Mouse (Mus musculus): ENCODE measurements at regions not wholly inside any gene's neighbourhood (a gene's known extent, or its start where the extent isn't known, plus 50 kb on each side); places are given as distances from the start of the nearest gene placed in this dataset.

DNA sequence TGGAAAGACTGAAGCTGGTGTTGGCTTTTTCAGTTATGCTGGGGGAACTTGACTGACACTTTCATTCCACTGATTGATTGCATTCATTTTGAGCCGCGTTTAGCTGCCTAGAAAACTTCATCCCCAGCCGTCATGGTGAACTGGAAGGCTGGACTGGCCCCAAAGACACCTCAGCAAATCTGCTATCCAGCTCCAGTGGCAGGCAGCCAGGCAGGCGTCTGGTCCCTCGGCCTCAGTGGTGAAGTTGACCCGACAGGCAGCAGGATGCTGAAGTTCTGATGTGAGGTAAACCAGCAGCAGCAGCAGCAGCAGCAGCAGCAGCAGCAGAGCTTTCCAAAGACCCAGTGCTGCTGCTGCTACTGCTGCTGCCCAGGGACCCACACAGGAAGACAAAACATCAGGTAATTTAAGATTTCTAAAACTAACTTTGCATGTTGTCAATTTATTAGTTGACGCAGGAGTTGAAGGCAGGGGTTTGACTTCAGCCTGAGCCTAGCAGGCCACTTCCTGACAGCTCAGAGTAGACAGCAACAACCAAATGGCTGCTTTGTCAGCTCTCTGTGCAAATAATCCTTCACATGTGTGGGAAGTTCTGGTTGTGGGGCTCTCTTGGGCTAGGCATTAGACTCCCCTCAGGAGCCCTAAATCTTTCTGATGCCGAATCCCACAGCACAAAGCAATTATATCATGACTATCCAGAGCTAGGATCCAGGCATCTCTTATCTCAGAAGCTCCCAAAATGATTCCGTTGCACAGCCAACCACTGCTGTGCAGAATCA lies 200.4 kb upstream of the Nhs start:
- intact Hi-C loops (cut with DNase I) = no loop called here

DNA sequence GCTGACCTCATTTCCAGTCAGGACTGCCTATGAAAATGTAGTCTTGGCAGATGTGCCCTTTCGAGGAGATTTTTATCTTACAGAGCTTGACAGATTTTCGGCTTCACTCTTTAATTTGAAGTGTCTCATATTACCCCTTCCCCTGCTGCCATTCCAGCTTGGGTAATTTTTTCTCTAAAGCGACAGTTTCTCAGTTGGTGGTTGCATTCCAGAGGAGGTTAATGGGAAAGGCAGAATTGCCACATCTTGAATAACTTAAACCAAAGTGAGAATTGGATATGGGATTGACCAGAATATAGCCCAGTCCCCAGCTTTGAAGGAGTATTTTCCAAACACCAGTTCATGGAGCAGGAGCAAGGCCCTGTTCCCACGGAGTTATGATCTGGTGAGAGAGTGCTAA lies 188.8 kb upstream of the Nhs start:
- intact Hi-C loops (cut with DNase I) = no loop called here

DNA sequence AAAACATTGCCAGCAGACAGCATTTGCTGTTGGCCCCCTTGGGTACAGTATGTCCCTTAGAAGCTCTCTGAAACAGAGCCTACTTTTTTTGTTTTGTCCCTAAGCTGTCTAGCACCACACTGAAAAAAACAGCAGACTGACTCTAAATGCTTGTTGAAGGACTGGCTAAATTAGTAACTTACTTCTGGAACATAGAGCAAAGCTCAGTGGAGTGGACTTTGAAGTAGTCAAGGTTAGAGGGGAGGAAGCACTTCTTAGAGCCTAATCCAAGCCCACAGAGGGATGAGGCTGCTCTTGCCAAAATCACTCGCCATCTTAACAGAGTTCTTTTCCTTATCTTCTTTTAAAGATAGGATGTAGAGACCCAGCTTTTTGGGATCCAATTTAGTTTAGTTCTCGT lies 188.4 kb upstream of the Nhs start:
- intact Hi-C loops (cut with DNase I) = no loop called here

DNA sequence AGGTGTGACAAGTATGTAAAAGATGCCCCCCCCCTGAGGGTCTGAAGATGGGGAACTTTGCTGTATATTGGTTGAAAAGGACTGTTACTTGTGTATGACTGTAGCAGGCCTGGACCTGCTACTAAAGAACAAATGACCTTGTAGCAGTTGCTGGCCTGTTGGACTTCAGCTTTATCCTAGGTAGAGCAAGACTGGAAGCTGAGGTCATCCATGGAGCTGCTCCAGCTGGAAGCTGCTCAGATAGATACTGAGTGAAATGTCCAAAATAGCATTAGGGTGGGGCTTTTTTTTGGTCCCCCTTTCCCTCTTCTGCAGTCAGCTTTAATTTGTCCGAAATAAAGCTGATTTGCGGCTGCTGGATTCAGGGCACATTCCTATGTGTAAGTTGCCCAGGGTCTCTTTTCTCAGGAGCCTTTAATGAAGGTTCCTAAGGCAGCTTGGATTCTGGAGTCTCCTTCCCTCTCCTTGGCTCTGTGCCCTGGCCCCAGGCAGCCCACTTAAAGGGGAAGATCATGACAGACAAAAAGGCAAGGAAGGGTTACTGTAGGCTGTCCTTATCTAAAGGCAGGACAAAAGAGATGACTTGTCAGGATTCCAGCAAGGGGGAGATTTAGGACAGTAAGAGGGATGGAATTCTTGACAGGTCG lies 186.1 kb upstream of the Nhs start:
- intact Hi-C loops (cut with DNase I) = no loop called here

DNA sequence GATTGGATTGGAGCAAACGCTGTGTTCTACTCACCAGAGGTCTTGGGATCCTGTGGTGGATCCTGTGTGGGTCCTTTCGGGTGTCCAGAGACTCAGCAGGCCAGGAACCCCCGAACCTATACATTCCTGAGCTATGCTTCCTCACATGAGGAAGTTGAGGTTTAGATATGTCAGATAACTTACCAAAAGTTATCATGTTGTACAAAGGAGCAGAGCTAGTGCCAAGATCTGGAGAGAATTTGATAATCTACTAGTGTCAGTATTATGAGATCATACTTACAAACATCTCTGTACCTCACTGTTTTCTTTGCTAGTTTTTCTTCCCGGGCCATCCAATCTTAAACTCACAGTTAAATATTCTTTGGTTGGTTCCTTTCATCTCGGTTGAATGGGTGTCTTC lies 172.6 kb upstream of the Nhs start:
- intact Hi-C loops (cut with DNase I) = no loop called here

DNA sequence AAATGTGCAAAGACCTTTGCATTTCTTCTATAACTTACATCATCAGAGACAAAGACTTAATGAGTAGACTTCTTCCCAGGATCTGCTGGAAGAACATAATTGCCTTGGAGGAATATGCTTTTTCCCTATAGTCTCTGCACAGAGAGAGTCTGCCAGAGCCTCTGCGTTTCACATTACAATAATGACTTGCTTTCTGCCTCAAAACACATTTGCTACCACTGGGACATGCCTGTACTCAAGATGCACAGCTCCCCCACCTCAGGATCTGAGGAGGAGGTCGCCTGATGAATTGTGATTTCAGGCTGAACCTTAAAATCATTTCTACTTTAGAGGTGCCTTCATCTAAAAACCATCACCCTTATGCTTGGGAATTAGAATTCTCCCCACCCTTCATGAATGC lies 148.1 kb upstream of the Nhs start:
- intact Hi-C loops (cut with DNase I) = no loop called here

DNA sequence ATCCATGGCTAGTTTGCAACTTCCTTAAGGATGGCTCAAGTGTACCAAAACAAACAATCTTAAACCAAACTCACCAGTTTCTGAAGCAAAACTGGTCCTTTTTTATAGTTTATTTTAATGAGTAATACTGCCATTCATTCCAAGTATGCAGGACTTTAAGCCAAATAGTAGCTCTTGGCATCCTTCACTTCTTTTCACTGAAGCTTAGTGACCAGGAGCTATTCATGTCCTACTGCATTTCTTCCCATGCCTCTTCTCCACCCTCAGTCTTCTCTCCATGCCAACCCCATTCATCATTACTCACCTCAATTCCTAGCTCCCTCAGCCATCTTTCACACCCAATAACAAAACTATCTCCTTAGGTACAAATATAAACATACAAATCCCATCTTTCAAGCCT lies 144.6 kb upstream of the Nhs start:
- intact Hi-C loops (cut with DNase I) = no loop called here

DNA sequence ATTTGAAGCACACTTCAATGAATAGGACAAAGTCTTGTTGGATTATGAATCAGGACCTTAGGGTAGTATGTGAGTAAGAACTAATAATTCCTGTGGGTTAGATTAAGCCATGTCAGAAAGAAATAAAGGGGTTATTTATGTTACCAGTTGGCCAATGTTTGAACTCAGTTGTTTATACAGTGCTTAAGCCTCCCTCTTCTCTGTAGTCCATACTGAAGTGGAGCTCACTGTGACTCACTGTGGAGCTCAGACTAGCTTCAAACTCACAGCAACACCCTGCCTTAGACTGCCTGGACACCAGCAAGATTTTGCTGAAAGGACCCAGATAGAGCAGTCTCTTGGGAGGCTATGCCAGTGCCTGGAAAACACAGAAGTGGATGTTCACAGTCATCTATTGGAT lies 143.3 kb upstream of the Nhs start:
- intact Hi-C loops (cut with DNase I) = no loop called here

DNA sequence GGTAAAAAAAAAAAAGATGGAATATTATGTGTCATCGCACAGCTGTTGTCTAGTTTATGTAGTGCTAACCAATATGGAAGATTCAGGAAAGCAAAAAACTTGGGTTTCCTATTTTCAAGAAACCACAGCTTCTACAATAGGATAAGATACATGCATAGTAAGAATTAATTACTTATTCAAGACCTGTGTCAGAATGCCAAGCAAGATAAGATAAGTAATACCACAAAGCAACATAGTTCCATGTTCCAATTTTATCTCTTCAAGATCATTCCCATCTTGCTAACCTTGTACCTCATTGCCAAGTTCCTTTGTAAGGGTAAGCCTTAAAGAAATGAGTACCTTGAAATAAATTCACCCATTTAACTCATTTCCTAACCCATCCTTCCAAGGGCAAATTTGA lies 131.7 kb upstream of the Nhs start:
- intact Hi-C loops (cut with DNase I) = no loop called here

DNA sequence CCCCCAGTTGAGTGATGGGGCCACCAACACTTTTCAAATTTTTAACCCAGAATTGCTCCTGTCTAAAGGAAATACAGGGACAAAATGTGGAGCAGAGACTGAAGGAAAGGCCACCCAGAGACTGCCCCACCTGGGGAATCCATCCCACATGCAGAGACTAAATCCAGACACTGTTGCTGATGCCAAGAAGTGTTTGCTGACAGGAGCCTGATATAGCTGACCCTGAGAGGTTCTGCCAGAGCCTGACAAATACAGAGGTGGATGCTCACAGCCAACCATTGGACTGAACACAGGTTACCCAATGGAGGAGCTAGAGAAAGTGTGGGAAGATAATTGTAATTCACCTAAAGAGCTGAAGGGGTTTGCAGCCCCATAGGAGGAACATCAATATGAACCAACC lies 126.6 kb upstream of the Nhs start:
- intact Hi-C loops (cut with DNase I) = loop anchor here (10.0 kb wide), 1 partner anchor 169 kb away; no protein-coding TSS in a partner anchor

DNA sequence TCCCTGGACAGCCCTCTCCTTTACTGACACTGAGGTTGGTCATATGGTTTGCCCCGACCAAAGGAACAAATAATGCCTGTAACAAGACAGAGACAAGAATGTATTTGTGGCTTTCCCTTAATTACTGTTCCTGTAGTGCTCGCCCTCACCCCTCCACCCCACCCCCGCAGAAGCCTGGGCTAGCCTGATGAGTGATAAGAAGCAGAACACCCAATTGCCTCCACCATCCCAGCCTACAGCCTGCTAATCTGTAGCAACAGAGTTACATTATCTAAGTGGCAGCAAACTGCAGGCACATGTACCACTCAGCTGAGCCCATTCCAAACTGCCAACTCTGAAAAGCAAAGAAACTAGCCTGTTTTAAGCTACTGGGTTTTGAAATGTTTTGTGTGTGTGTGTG lies 124.7 kb upstream of the Nhs start:
- intact Hi-C loops (cut with DNase I) = loop anchor here (5.0 to 10.0 kb wide), 2 partner anchors 122 to 171 kb away; no protein-coding TSS in a partner anchor

DNA sequence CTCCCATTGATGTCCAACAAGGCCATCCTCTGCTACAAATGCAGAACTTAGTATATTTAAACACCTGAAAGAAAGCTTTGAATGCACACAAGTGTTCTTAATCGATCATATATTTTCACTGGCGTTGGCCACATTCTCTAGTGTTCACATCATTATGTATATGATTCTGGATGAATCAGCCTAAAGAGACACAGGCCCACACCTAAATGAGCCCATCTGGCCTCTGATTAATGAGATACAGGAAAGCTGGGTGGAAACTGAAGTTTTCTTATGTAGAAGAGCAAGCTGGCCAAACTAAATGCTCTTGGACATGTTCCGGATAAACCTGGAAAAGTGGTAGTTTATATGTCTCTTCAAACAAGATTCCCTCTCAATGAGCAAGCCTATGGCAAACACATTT lies 123.2 kb upstream of the Nhs start:
- intact Hi-C loops (cut with DNase I) = loop anchor here (5.0 to 10.0 kb wide), 2 partner anchors 120 to 172 kb away; no protein-coding TSS in a partner anchor

DNA sequence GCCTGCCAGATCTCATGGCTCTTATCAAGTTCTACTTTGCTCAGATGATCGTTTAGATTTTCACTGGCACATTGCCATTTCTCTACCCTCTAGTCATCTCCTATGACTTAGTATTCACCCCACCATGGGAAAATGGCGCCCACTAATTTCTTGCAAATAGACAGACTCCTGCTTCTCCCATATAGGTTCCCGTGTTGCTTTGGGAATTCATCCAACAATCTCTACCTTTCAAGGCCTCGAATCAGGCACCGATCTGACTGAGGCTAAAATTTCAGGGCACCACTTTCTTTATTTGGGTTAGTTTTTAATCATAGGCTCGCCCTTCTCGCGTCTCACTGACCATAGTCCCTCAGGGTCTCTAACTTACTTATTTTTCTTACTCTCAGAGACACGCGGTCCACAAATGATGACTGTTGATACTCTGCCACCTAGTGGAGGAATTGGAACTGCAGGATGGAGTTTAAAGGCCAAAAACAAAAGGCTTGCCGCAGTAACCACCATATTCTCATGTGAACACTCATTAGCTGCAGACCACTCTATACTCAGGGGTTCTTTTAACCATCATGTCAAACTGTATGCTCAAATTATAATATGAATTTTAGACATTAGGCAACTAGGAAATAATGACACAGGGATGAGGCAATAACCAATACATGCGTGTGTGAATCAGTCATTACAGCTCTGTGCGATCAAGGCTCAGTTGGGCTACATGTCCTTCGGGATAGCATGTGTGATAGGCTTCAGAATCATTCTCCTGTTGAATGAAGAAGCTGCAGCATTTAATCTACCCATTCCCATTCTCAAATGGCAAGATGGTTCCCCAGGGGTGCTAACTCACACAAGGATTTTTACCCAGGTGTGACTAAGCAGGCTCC lies 119.5 kb upstream of the Nhs start:
- intact Hi-C loops (cut with DNase I) = loop anchor here (2.0 to 10.0 kb wide), 2 partner anchors 312 to 404 kb away; no protein-coding TSS in a partner anchor

DNA sequence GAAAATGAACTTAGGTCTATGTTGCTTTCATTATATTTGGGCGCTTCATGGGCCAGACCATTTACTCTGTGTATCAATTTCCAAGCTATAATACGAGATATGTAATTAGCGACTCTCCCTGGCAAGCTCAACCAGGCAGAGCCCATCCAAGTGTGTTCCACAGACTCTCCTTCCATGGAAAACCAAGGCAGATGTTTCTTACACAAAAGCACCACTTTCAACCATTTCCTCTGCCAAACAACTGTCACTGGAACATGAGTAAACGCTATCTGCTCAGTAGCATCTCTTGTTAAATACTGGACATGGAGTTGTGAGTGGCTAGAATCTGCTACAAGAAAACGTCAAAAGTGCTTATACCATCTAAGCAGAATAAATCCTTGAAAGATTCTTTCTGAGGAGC lies 115.1 kb upstream of the Nhs start:
- intact Hi-C loops (cut with DNase I) = loop anchor here (10.0 kb wide), 1 partner anchor 400 kb away; no protein-coding TSS in a partner anchor

DNA sequence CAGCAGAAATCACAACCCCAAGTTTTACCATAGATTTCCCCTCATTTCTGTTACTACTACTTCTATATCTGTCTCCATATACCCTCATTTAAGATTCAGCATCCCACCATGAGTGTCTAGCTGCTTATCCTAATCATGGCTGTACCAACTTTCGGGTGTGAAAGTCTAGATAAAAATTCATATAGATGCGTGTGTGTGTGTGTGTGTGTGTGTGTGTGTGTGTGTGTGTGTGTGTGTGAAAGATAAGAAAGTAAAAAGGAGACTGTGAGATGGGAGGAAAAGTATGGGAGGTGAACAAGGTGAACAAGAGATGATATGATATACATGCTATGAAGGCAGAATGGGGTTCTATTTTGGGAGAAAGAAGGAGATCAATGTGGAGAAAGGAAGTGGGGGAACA lies 111.7 kb upstream of the Nhs start:
- intact Hi-C loops (cut with DNase I) = loop anchor here (10.0 kb wide), 1 partner anchor 396 kb away; no protein-coding TSS in a partner anchor

DNA sequence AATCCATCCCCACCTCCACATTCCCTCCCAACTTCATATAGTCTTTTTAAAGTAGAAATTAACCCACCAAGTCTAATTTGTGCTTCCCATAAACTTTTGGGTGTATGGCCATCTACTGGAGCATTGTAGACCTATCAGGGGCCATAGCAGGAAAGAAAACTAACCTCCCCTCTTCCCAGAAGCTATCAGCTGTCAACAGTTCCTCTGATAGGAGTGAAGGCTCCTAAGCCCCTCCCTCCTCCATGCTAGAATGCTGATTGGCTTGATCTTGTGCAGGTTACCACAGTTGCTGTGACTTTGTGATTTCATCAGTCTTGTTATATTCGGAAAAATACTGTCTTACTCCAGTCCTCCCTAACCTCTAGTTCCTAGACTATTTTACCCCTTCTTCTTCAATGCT lies 109.4 kb upstream of the Nhs start:
- intact Hi-C loops (cut with DNase I) = no loop called here

DNA sequence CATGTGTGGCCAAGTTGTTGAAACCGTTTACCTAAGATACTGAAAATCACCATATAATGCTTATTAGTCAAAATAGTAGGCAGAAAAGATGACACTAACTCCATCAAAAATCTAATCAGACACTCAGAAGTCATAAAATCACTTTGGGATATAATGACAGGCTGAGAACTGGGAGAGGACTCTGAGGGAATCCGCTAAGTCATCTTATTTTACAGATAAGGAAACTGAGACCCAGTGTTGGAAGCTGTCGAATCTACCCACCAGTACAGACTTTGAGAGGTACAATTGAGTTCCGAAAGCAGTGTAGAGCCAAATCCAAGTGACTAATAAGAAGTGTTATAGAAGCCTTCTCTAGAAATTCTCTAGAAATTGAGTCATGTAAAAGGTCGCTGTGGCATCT lies 108.6 kb upstream of the Nhs start:
- intact Hi-C loops (cut with DNase I) = no loop called here

DNA sequence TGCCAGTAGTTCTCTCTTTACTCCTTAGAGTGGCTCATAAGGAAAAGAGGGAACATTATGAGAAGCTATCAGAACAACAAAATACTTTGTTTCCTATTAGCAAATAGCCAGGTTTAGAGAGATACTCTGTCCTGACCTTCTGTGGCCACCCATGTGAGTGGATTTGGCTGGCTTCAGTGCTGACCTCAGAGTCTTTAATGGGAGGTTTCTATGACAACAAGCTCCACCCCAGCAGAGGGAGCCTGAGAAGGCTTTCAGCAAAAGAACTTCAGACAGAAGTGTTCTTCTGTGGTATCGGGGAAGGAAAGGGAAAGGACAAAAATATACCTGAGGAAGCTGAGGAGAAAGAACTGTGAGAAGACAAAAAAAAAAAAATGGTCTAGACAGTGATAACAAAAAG lies 108.1 kb upstream of the Nhs start:
- intact Hi-C loops (cut with DNase I) = no loop called here

DNA sequence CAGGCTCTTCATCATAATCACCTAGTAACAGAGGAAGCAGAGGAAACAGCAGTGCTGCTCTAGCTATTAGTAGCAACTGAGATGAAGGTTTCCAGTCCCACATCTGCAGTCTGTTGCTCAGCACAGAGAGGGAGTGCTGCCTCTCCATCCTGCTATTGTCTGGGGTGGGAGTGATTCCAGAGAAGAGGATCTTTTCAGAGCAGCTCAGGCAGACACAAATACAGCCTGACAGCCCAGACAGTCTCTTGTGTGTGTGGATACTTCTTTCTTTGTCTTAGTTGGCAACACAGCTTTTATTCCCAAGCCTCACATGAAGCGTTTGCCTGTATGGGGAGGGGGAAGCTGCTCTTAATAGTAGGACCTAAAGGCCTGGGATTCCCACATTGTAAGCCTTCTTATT lies 107.2 kb upstream of the Nhs start:
- intact Hi-C loops (cut with DNase I) = no loop called here

DNA sequence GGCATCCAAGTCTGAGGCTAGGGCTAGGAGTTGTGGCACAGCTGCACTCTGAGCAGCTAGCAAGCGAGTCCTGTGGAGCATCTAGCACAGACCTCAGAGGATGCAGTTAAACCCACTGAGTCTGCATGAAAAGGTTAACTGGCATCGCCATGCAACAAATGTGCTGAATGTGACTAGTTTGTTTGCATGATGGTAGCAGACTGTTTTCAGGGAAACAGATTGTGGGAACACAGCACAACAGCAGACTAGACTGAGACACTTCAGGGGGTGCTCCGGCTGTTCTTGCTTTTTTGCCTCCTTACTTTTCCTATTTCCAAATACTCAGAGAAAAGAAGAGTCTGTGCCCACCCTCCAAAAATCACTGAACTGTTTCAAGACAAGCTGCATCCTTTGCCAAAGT lies 97.9 kb upstream of the Nhs start:
- intact Hi-C loops (cut with DNase I) = no loop called here

DNA sequence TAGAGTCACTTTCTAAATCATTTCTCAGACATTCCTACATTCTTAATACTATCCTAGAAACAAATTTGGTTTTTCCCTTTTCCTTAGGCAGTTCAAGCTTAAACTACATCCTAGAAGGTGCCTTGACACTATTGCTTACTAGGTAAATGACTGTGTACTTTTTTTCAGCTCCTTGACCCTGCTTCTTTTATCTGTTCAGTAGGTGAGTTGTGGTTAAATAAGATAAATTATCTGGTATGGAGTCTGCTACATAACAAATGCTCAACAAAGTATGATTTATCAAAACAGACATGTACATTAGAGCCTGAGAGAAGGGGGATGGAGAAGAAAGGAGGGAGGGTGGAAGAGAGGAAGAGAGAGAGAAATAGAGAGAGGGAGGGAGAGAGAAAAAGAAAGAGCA lies 96.3 kb upstream of the Nhs start:
- intact Hi-C loops (cut with DNase I) = no loop called here

DNA sequence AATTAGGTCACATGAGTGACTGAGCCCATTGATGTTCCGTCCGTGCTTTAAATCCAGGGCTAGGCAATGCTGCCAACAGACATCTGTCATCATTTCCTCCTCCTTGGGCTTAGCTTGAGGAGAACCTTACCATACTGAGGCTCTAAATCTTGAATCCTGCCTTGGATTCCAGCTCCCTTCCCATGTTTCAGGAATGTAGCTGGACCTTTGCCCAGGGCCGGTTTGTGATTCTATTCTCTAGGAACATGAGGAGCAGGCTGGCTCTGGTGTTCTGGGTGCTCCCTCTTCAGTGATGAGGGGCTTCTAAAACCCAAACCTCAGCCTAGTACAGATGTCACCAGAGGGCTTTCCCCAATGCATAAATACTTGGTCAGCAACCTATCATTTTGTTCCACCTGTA lies 81.8 kb upstream of the Nhs start:
- intact Hi-C loops (cut with DNase I) = no loop called here

Data from adrenal gland (tissue).